Mouse (Mus musculus) MEL (cell line): ENCODE data around the gene Gcnt3. TPM values are rescaled to one million over a fixed set of nuclear protein-coding genes. Genes with fewer than 3 reads are reported as not detected.

Experiments used
- DNase-seq: peaks from one replicate; pipeline ENCODE4 v3.0.0; 2011; ENCODE audit warnings: low read depth, low spot score
- H3K27ac ChIP-seq: 2 replicates; pipeline ENCODE4 v1.5.1; 2012; ENCODE audit warnings: low read depth, mild to moderate bottlenecking, control low read depth, low read length, moderate library complexity; ENCODE audit not compliant: control insufficient read depth
- H3K27me3 ChIP-seq, 2 experiments: fragments of 150-350 bp in 1 of 2; sonication (generic) in 1 of 2; 2 replicates each; pipeline ENCODE4 v1.6.1; 2012; ENCODE audit warnings: low read length in 2 of 2, mild to moderate bottlenecking in 2 of 2, improper control_type of control experiment in 1 of 2, moderate library complexity in 1 of 2; ENCODE audit not compliant: insufficient read depth in 2 of 2, control insufficient read depth in 1 of 2
- H3K36me3 ChIP-seq, 2 experiments: 2 replicates each; pipeline ENCODE4 v1.6.1; 2012 to 2014; ENCODE audit warnings: low read length in 2 of 2, improper control_type of control experiment in 1 of 2, inconsistent platforms in 1 of 2, mild to moderate bottlenecking in 1 of 2; ENCODE audit not compliant: insufficient read depth in 2 of 2, control insufficient read depth in 1 of 2
- H3K4me1 ChIP-seq, 2 experiments: fragments of 150-350 bp in 1 of 2; sonication (generic) in 1 of 2; 2 replicates each; pipeline ENCODE4 v1.6.1; 2012; ENCODE audit warnings: low read length in 2 of 2, improper control_type of control experiment in 1 of 2, mild to moderate bottlenecking in 1 of 2; ENCODE audit not compliant: insufficient read depth in 2 of 2, control insufficient read depth in 1 of 2
- H3K4me3 ChIP-seq, 2 experiments: fragments of 150-350 bp in 1 of 2; sonication (generic) in 1 of 2; 2 replicates each; pipeline ENCODE4 v1.5.1; 2012; ENCODE audit warnings: low read depth in 2 of 2, low read length in 2 of 2, mild to moderate bottlenecking in 2 of 2, moderate library complexity in 2 of 2, control low read depth in 1 of 2, improper control_type of control experiment in 1 of 2; ENCODE audit not compliant: control insufficient read depth in 1 of 2, insufficient read depth in 1 of 2
- H3K79me2 ChIP-seq: 2 replicates; pipeline ENCODE4 v1.6.1; 2012; ENCODE audit warnings: mild to moderate bottlenecking, low read length, moderate library complexity; ENCODE audit not compliant: control insufficient read depth, poor library complexity, insufficient read depth
- H3K9ac ChIP-seq: 2 replicates; pipeline ENCODE4 v1.6.1; 2012; ENCODE audit warnings: low read depth, mild to moderate bottlenecking, control low read depth, low read length, moderate library complexity; ENCODE audit not compliant: control insufficient read depth, poor library complexity, severe bottlenecking
- H3K9me3 ChIP-seq: fragments of 150-350 bp; sonication (generic); replicated peaks from 2 replicates; pipeline ENCODE4 v1.6.1; 2012; ENCODE audit warnings: mild to moderate bottlenecking, low read length, improper control_type of control experiment, moderate library complexity; ENCODE audit not compliant: insufficient read depth
- BHLHE40 ChIP-seq: IDR thresholded peaks from 2 replicates; pipeline ENCODE4 v1.6.1; 2012; ENCODE audit warnings: low read depth, mild to moderate bottlenecking, inconsistent platforms, low read length, improper control_type of control experiment, borderline replicate concordance
- CHD1 ChIP-seq: IDR thresholded peaks from 2 replicates; pipeline ENCODE4 v1.6.1; 2012; ENCODE audit warnings: low read depth, mild to moderate bottlenecking, inconsistent platforms, low read length, improper control_type of control experiment
- CHD2 ChIP-seq: IDR thresholded peaks from 2 replicates; pipeline ENCODE4 v1.6.1; 2011; ENCODE audit warnings: low read length, improper control_type of control experiment
- CTCF ChIP-seq, 3 experiments: IDR thresholded peaks in 2 of 3; conservative IDR thresholded peaks in 1 of 3; 2 replicates each; pipeline ENCODE4 v1.5.1; 2011 to 2012; ENCODE audit warnings: low read length in 3 of 3, low read depth in 2 of 3, mild to moderate bottlenecking in 2 of 3, improper control_type of control experiment in 1 of 3, inconsistent platforms in 1 of 3, mixed read lengths in 1 of 3, moderate library complexity in 1 of 3; ENCODE audit not compliant: control insufficient read depth in 1 of 3, insufficient read depth in 1 of 3, poor library complexity in 1 of 3, severe bottlenecking in 1 of 3
- E2F4 ChIP-seq: IDR thresholded peaks from 2 replicates; pipeline ENCODE4 v1.6.1; 2011; ENCODE audit warnings: low read depth, low read length, improper control_type of control experiment, borderline replicate concordance
- ELF1 ChIP-seq: IDR thresholded peaks from 2 replicates; pipeline ENCODE4 v1.6.1; 2014; ENCODE audit warnings: low read depth, mild to moderate bottlenecking, inconsistent platforms, low read length, improper control_type of control experiment, moderate library complexity
- EP300 ChIP-seq, 2 experiments: IDR thresholded peaks; 2 replicates each; pipeline ENCODE4 v1.6.1; 2011; ENCODE audit warnings: improper control_type of control experiment in 2 of 2, low read length in 2 of 2, low read depth in 1 of 2, mild to moderate bottlenecking in 1 of 2
- ETS1 ChIP-seq: IDR thresholded peaks from 2 replicates; pipeline ENCODE4 v1.6.1; 2012; ENCODE audit warnings: low read depth, mild to moderate bottlenecking, inconsistent platforms, low read length, improper control_type of control experiment, moderate library complexity
- GABPA ChIP-seq: IDR thresholded peaks from 2 replicates; pipeline ENCODE4 v1.6.1; 2012; ENCODE audit warnings: low read depth, mild to moderate bottlenecking, inconsistent platforms, low read length, improper control_type of control experiment, moderate library complexity
- GATA1 ChIP-seq: IDR thresholded peaks from 2 replicates; pipeline ENCODE4 v1.6.1; 2011; ENCODE audit warnings: low read depth, low read length, improper control_type of control experiment
- JUND ChIP-seq: IDR thresholded peaks from 2 replicates; pipeline ENCODE4 v1.6.1; 2011; ENCODE audit warnings: low read depth, mild to moderate bottlenecking, improper control_type of control experiment, low read length
- KAT2A ChIP-seq: conservative IDR thresholded peaks from 2 replicates; pipeline ENCODE4 v1.6.1; 2012; ENCODE audit warnings: low read depth, low read length, improper control_type of control experiment, inconsistent platforms
- MAFK ChIP-seq: IDR thresholded peaks from 2 replicates; pipeline ENCODE4 v1.6.1; 2011; ENCODE audit warnings: low read depth, mild to moderate bottlenecking, low read length, improper control_type of control experiment, borderline replicate concordance
- MAX ChIP-seq: IDR thresholded peaks from 2 replicates; pipeline ENCODE4 v1.6.1; 2011; ENCODE audit warnings: low read length, improper control_type of control experiment
- MAZ ChIP-seq: IDR thresholded peaks from 2 replicates; pipeline ENCODE4 v1.6.1; 2012; ENCODE audit warnings: low read depth, mild to moderate bottlenecking, inconsistent platforms, low read length, improper control_type of control experiment
- MEF2A ChIP-seq: IDR thresholded peaks from 2 replicates; pipeline ENCODE4 v1.6.1; 2014; ENCODE audit warnings: low read depth, mild to moderate bottlenecking, inconsistent platforms, low read length, improper control_type of control experiment; ENCODE audit not compliant: poor library complexity, insufficient replicate concordance, severe bottlenecking; ENCODE audit errors: extremely low read depth
- MXI1 ChIP-seq: IDR thresholded peaks from 2 replicates; pipeline ENCODE4 v1.6.1; 2011; ENCODE audit warnings: mild to moderate bottlenecking, low read depth, low read length, improper control_type of control experiment
- MYB ChIP-seq: IDR thresholded peaks from 2 replicates; pipeline ENCODE4 v1.6.1; 2011; ENCODE audit warnings: mild to moderate bottlenecking, low read depth, low read length, improper control_type of control experiment
- MYC ChIP-seq: IDR thresholded peaks from 2 replicates; pipeline ENCODE4 v1.6.1; 2011; ENCODE audit warnings: low read depth, mild to moderate bottlenecking, low read length, improper control_type of control experiment, moderate library complexity
- NELFE ChIP-seq: IDR thresholded peaks from 2 replicates; pipeline ENCODE4 v1.6.1; 2011; ENCODE audit warnings: low read depth, low read length, improper control_type of control experiment
- NRF1 ChIP-seq: IDR thresholded peaks from 2 replicates; pipeline ENCODE4 v1.6.1; 2014; ENCODE audit warnings: low read depth, mild to moderate bottlenecking, inconsistent platforms, low read length, improper control_type of control experiment, moderate library complexity; ENCODE audit not compliant: poor library complexity, insufficient read depth, severe bottlenecking
- POLR2A ChIP-seq, 2 experiments: IDR thresholded peaks; 2 replicates each; pipeline ENCODE4 v1.6.1; 2011 to 2012; ENCODE audit warnings: low read length in 2 of 2, mild to moderate bottlenecking in 2 of 2, control low read depth in 1 of 2, improper control_type of control experiment in 1 of 2, low read depth in 1 of 2, moderate library complexity in 1 of 2; ENCODE audit not compliant: control insufficient read depth in 1 of 2, insufficient read depth in 1 of 2, poor library complexity in 1 of 2
- POLR2AphosphoS2 ChIP-seq: IDR thresholded peaks from 2 replicates; pipeline ENCODE4 v1.6.1; 2011; ENCODE audit warnings: low read length, improper control_type of control experiment
- POLR2AphosphoS5 ChIP-seq: IDR thresholded peaks from 2 replicates; pipeline ENCODE4 v1.6.1; 2012; ENCODE audit warnings: low read depth, borderline replicate concordance, mild to moderate bottlenecking, inconsistent platforms, low read length, moderate library complexity, mixed read lengths
- RAD21 ChIP-seq: IDR thresholded peaks from 2 replicates; pipeline ENCODE4 v1.6.1; 2011; ENCODE audit warnings: mild to moderate bottlenecking, low read depth, low read length, improper control_type of control experiment
- RCOR1 ChIP-seq: IDR thresholded peaks from 2 replicates; pipeline ENCODE4 v1.6.1; 2012; ENCODE audit warnings: low read depth, mild to moderate bottlenecking, inconsistent platforms, low read length, improper control_type of control experiment
- SIN3A ChIP-seq: IDR thresholded peaks from 2 replicates; pipeline ENCODE4 v1.6.1; 2012; ENCODE audit warnings: low read length, improper control_type of control experiment, inconsistent platforms
- SMC3 ChIP-seq: IDR thresholded peaks from 2 replicates; pipeline ENCODE4 v1.6.1; 2011; ENCODE audit warnings: low read depth, low read length, improper control_type of control experiment
- TAL1 ChIP-seq: IDR thresholded peaks from 2 replicates; pipeline ENCODE4 v1.6.1; 2012; ENCODE audit warnings: mild to moderate bottlenecking, inconsistent platforms, low read length, moderate library complexity, mixed read lengths
- TBP ChIP-seq: IDR thresholded peaks from 2 replicates; pipeline ENCODE4 v1.8.0; 2011; ENCODE audit warnings: low read depth, low read length, improper control_type of control experiment
- TCF12 ChIP-seq: IDR thresholded peaks from 2 replicates; pipeline ENCODE4 v1.6.1; 2014; ENCODE audit warnings: low read depth, mild to moderate bottlenecking, inconsistent platforms, low read length, improper control_type of control experiment, moderate library complexity
- UBTF ChIP-seq: IDR thresholded peaks from 2 replicates; pipeline ENCODE4 v1.6.1; 2012; ENCODE audit warnings: low read depth, mild to moderate bottlenecking, inconsistent platforms, low read length, improper control_type of control experiment, moderate library complexity, borderline replicate concordance; ENCODE audit not compliant: insufficient read depth
- USF1 ChIP-seq: IDR thresholded peaks from 2 replicates; pipeline ENCODE4 v1.6.1; 2014; ENCODE audit warnings: low read depth, mild to moderate bottlenecking, inconsistent platforms, low read length, improper control_type of control experiment, moderate library complexity
- USF2 ChIP-seq, 2 experiments: IDR thresholded peaks; 2 replicates each; pipeline ENCODE4 v1.6.1; 2011 to 2012; ENCODE audit warnings: improper control_type of control experiment in 2 of 2, low read length in 2 of 2, borderline replicate concordance in 1 of 2, inconsistent platforms in 1 of 2, low read depth in 1 of 2, mild to moderate bottlenecking in 1 of 2; ENCODE audit not compliant: insufficient read depth in 1 of 2
- ZC3H11A ChIP-seq: IDR thresholded peaks from 2 replicates; pipeline ENCODE4 v1.6.1; 2012; ENCODE audit warnings: low read depth, mild to moderate bottlenecking, inconsistent platforms, low read length, improper control_type of control experiment
- ZMIZ1 ChIP-seq: IDR thresholded peaks from 2 replicates; pipeline ENCODE4 v1.6.1; 2012; ENCODE audit warnings: low read depth, mild to moderate bottlenecking, inconsistent platforms, low read length, improper control_type of control experiment, moderate library complexity
- ZNF384 ChIP-seq: IDR thresholded peaks from 2 replicates; pipeline ENCODE4 v1.6.1; 2012; ENCODE audit warnings: low read depth, mild to moderate bottlenecking, inconsistent platforms, low read length, improper control_type of control experiment
- polyA plus RNA-seq, 2 experiments: library from polyadenylated mRNA; stranded (reverse) in 1 of 2; unstranded in 1 of 2; fragments of >175 nt in 1 of 2; fragments of >200 nt in 1 of 2; gene quantifications; 2 replicates each; pipeline versions ENCODE4 v1.2.1 to v1.2.4; 2012; ENCODE audit warnings: low replicate concordance in 2 of 2, low read depth in 1 of 2; ENCODE audit not compliant: insufficient read length in 2 of 2, insufficient read depth in 1 of 2, missing spikeins in 1 of 2
- total RNA-seq: library from RNA; depleted of rRNA; stranded (reverse); fragments of 300-350 nt; gene quantifications from 2 replicates; pipeline ENCODE4 v1.2.3, GENCODE M21; 2012

The Gcnt3 gene
- total and polyA plus RNA-seq, 3 experiments: not detected

DNA sequence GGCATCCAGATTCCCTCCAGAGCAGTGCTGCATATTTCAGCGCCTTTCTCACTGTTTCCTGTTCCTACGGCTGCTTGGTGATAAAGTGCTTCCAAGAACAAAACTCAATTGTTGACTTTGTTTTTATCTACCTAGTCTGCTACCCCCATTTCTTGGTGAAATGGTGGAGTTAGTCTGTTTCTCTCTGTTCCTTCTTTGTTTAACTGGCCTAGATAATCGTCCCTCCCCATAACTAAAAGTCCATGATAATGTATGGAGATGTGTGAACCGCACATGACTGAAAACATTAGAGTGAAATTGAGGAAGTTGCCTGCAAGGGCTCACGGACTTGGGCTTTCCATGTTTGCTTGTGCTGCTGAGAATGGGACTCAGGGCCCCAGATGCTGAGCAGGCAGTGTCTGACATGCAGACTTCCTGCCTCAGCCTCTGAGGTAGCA is 45.0 kb downstream of the Gcnt3 start:
- H3K4me3 ChIP-seq: peak overlapping the region; percentile 8 to 21; a peak in 2 of 4 replicates
- no peaks in the 10 kb centered on the region for H3K27me3 ChIP-seq
- peaks cover 0 to 21% of the 10 kb centered on the region in 2 experiments for H3K36me3 ChIP-seq
- peaks cover 9 to 19% of the 10 kb centered on the region in 2 experiments for H3K4me1 ChIP-seq
- peak overlapping the region; percentile 78 for H3K27ac ChIP-seq
- H3K9me3 ChIP-seq: no peaks in the 10 kb centered on the region
- peak overlapping the region; percentile 3; the same call in 1 of the 2 replicates for H3K9ac ChIP-seq
- peak; percentile 91 for DNase-seq
- peaks cover 15% of the 10 kb centered on the region for H3K79me2 ChIP-seq
- no peak for TF ChIP-seq NRF1
- peak; percentile 86 for TF ChIP-seq GATA1
- TF ChIP-seq MXI1: peak; percentile 79
- TF ChIP-seq SMC3: no peak
- peak; percentile 22; the same call in 1 of the 2 replicates for TF ChIP-seq MAZ
- peak; percentile 65 for TF ChIP-seq USF1
- no peak for TF ChIP-seq USF2 (IDR thresholded peaks at IDR 0.05; ENCODE audit: borderline replicate concordance in 1 of 2, insufficient read depth in 1 of 2, low read depth in 1 of 2, low read length in 2 of 2)
- TF ChIP-seq SIN3A: peak; percentile 87
- TF ChIP-seq MAFK: peak; percentile 76; the same call in 1 of the 2 replicates
- TF ChIP-seq BHLHE40: peak; percentile 96
- TF ChIP-seq ZNF384: no peak
- no peak for TF ChIP-seq ZMIZ1
- no peak for TF ChIP-seq RAD21
- no peak for TF ChIP-seq KAT2A
- peak; percentile 31; the same call in 1 of the 2 replicates for TF ChIP-seq RCOR1
- TF ChIP-seq UBTF: no peak
- TF ChIP-seq TAL1: peak; percentile 66
- TF ChIP-seq MYC: peak; percentile 76
- peak; percentile 78 to 81 for TF ChIP-seq EP300 (IDR thresholded peaks at IDR 0.05; ENCODE audit: low read depth in 1 of 2, low read length in 2 of 2)
- peak; percentile 54; the same call in 1 of the 2 replicates for TF ChIP-seq MAX
- no peak for TF ChIP-seq MEF2A
- TF ChIP-seq NELFE: no peak
- no peak for TF ChIP-seq CHD2
- TF ChIP-seq ELF1: peak; percentile 30; the same call in 1 of the 2 replicates
- TF ChIP-seq POLR2AphosphoS2: no peak
- peak; percentile 55; the same call in 1 of the 2 replicates for TF ChIP-seq TBP
- peak; percentile 87 for TF ChIP-seq ETS1
- TF ChIP-seq MYB: no peak
- TF ChIP-seq CTCF (IDR thresholded peaks at IDR 0.05 in 2 of 3, conservative IDR thresholded peaks at IDR 0.05 in 1 of 3; ENCODE audit: control insufficient read depth in 1 of 3, insufficient read depth in 1 of 3, low read depth in 2 of 3, low read length in 3 of 3, poor library complexity in 1 of 3, severe bottlenecking in 1 of 3): no peak
- no peak for TF ChIP-seq POLR2A (IDR thresholded peaks at IDR 0.05; ENCODE audit: control insufficient read depth in 1 of 2, insufficient read depth in 1 of 2, low read depth in 1 of 2, low read length in 2 of 2, poor library complexity in 1 of 2)
- TF ChIP-seq GABPA: no peak
- peak; percentile 57; the same call in 1 of the 2 replicates for TF ChIP-seq TCF12
- no peak for TF ChIP-seq POLR2AphosphoS5
- no peak for TF ChIP-seq JUND
- no peak for TF ChIP-seq CHD1
- no peak for TF ChIP-seq ZC3H11A
- no peak for TF ChIP-seq E2F4
